Mouse (Mus musculus): ENCODE results near the gene Znhit3. TPM values are rescaled to one million over a fixed set of nuclear protein-coding genes. Genes with fewer than 3 reads are reported as not detected.

Znhit3 gene
- polyA plus RNA-seq (2015; fragmentation: Nextera tagmentation; extraction: Ambion mirVana) = 24.1 and 27.5 TPM in 2 replicates

GRCm38 (mm10) chr11:84916053-84916702, at the start of gene Znhit3:
Gene Znhit3, minus strand, starts transcription at chr11:84916366.
- Histone ChIP-seq H3K27ac (ENCODE audit: low read length) (peak within 1 kb of the TSS; percentile 26; the same call in 1 of the 2 replicates), H3K9me3 (ENCODE audit: low read length) (no peaks in the 10 kb centered on the region), H3K27me3 (replicated peaks; ENCODE audit: insufficient read depth, low read length) (no peaks in the 10 kb centered on the region), H3K4me1 (ENCODE audit: insufficient read depth, low read depth, low read length) (no peaks in the 10 kb centered on the region; the same call in 1 of the 2 replicates), H3K36me3 (ENCODE audit: insufficient read depth, low read length) (0 out of 2 replicates have a peak, but pooled peaks cover 4% of the 10 kb centered on the region), H3K4me2 (replicated peaks; ENCODE audit: low read depth, low read length) (peak within 1 kb of the TSS; percentile 78), H3K4me3 (ENCODE audit: low read depth, low read length) (peak within 1 kb of the TSS; percentile 81), H3K9ac (replicated peaks; ENCODE audit: low read depth) (peak within 1 kb of the TSS; percentile 75)
- 3% methylated on average over 34 of the region's 34 CpGs for WGBS
- DNase-seq (ENCODE audit: low spot score) (peak; percentile 96), ATAC-seq (peak; percentile 94)
- TF ChIP-seq CTCF (IDR thresholded peaks at IDR 0.05) = peak; percentile 30
- TF ChIP-seq EP300 (IDR thresholded peaks at IDR 0.05) = no peak

DNA sequence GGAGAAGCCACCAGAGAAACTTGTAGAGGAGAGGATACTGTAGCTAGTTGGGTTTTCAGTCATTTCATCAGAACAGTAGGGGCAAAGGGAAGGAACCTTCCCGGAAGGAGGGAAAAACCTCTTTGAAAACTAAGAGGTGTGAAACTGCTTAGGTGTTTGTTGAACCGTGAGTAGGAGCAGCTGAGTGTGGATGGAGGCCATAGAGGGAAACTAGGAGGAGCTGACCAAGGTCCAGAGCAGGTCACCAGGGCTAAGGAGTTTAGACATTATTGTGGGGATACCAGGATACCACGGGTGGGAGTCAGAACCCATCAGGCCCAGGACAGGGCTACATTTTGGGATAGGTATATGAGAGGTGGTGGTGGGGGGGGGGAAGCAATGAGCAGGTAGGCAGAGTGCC, 47.4 kb upstream of the Znhit3 start:
- Histone ChIP-seq H3K4me3 (ENCODE audit: low read depth, low read length) (no peak overlapping the region), H3K9ac (replicated peaks; ENCODE audit: low read depth) (no peak overlapping the region), H3K27me3 (replicated peaks; ENCODE audit: insufficient read depth, low read length) (no peaks in the 10 kb centered on the region), H3K27ac (ENCODE audit: low read length) (no peak overlapping the region), H3K4me2 (replicated peaks; ENCODE audit: low read depth, low read length) (no peak overlapping the region), H3K4me1 (ENCODE audit: insufficient read depth, low read depth, low read length) (no peaks in the 10 kb centered on the region), H3K36me3 (ENCODE audit: insufficient read depth, low read length) (no peaks in the 10 kb centered on the region), H3K9me3 (ENCODE audit: low read length) (no peaks in the 10 kb centered on the region)
- WGBS = 72% methylated on average over 3 of the region's 3 CpGs
- TF ChIP-seq CTCF (IDR thresholded peaks at IDR 0.05) = no peak
- TF ChIP-seq EP300 (IDR thresholded peaks at IDR 0.05) = no peak
- ATAC-seq (no peak), DNase-seq (ENCODE audit: low spot score) (no peak)

- Histone ChIP-seq H3K27me3 (replicated peaks; ENCODE audit: insufficient read depth, low read length) (no peaks in the 10 kb centered on the region; the same call in 1 of the 2 replicates), H3K4me2 (replicated peaks; ENCODE audit: low read depth, low read length) (no peak overlapping the region), H3K36me3 (ENCODE audit: insufficient read depth, low read length) (no peaks in the 10 kb centered on the region), H3K9me3 (ENCODE audit: low read length) (no peaks in the 10 kb centered on the region), H3K4me3 (ENCODE audit: low read depth, low read length) (no peak overlapping the region), H3K4me1 (ENCODE audit: insufficient read depth, low read depth, low read length) (peaks cover under 1% of the 10 kb centered on the region; the same call in 1 of the 2 replicates), H3K27ac (ENCODE audit: low read length) (no peak overlapping the region), H3K9ac (replicated peaks; ENCODE audit: low read depth) (no peak overlapping the region)
- WGBS = 68% methylated on average over 4 of the region's 4 CpGs
- no peak for ATAC-seq
- DNase-seq (ENCODE audit: low spot score) = no peak
- TF ChIP-seq CTCF (IDR thresholded peaks at IDR 0.05) = no peak
- no peak for TF ChIP-seq EP300 (IDR thresholded peaks at IDR 0.05)
These were observed 46.4 kb upstream of the Znhit3 start for GRCm38 (mm10) chr11:84962536-84962935.

GRCm38 (mm10) chr11:84961571-84961970, 45.4 kb upstream of the Znhit3 start:
- H3K4me2 ChIP-seq (replicated peaks; ENCODE audit: low read depth, low read length) = no peak overlapping the region
- no peak overlapping the region for H3K27ac ChIP-seq (ENCODE audit: low read length)
- DNase-seq (ENCODE audit: low spot score) (no peak), ATAC-seq (no peak)
- no peaks in the 10 kb centered on the region for H3K9me3 ChIP-seq (ENCODE audit: low read length)
- no peaks in the 10 kb centered on the region for H3K36me3 ChIP-seq (ENCODE audit: insufficient read depth, low read length)
- TF ChIP-seq CTCF (IDR thresholded peaks at IDR 0.05) (no peak), EP300 (IDR thresholded peaks at IDR 0.05) (no peak)
- H3K9ac ChIP-seq (replicated peaks; ENCODE audit: low read depth) = no peak overlapping the region
- H3K27me3 ChIP-seq (replicated peaks; ENCODE audit: insufficient read depth, low read length) = peaks cover 3% of the 10 kb centered on the region; the same call in 1 of the 2 replicates
- 90% methylated on average over 4 of the region's 4 CpGs for WGBS
- peaks cover 3% of the 10 kb centered on the region; the same call in 1 of the 2 replicates for H3K4me1 ChIP-seq (ENCODE audit: insufficient read depth, low read depth, low read length)
- no peak overlapping the region for H3K4me3 ChIP-seq (ENCODE audit: low read depth, low read length)

- Histone ChIP-seq H3K4me1 (ENCODE audit: insufficient read depth, low read depth, low read length) (peaks cover 3% of the 10 kb centered on the region; the same call in 1 of the 2 replicates), H3K36me3 (ENCODE audit: insufficient read depth, low read length) (no peaks in the 10 kb centered on the region), H3K9me3 (ENCODE audit: low read length) (no peaks in the 10 kb centered on the region), H3K27ac (ENCODE audit: low read length) (no peak overlapping the region), H3K9ac (replicated peaks; ENCODE audit: low read depth) (no peak overlapping the region), H3K4me3 (ENCODE audit: low read depth, low read length) (no peak overlapping the region), H3K4me2 (replicated peaks; ENCODE audit: low read depth, low read length) (no peak overlapping the region), H3K27me3 (replicated peaks; ENCODE audit: insufficient read depth, low read length) (peaks cover 3% of the 10 kb centered on the region; the same call in 1 of the 2 replicates)
- DNase-seq (ENCODE audit: low spot score) (no peak), ATAC-seq (no peak)
- TF ChIP-seq EP300 (IDR thresholded peaks at IDR 0.05) (no peak), CTCF (IDR thresholded peaks at IDR 0.05) (no peak)
- 56% methylated on average over 6 of the region's 6 CpGs for WGBS
These were observed 44.6 kb upstream of the Znhit3 start for GRCm38 (mm10) chr11:84960780-84961179.

DNA sequence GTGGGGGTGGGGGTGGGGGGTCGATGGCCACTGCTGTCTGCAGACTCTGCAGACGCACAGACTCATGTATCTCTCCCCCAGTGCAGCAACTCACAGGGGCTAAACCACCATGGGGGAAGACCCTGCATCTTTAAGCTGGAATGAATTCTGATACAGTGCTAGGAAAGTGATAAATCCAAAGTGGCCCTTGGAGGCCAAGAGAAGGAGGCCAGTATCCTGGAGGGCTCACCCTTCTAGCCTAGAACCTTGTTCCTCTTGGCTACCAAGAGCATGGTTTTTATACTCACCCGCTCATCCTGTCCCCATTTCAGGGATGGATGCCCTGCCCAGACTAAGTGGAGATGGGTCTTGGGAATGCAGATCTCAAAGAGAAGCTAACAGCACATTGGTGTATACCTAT, 44.1 kb upstream of the Znhit3 start:
- no peaks in the 10 kb centered on the region for H3K9me3 ChIP-seq (ENCODE audit: low read length)
- H3K27ac ChIP-seq (ENCODE audit: low read length) = no peak overlapping the region; the same call in 1 of the 2 replicates
- TF ChIP-seq CTCF (IDR thresholded peaks at IDR 0.05) = no peak
- TF ChIP-seq EP300 (IDR thresholded peaks at IDR 0.05) = no peak
- no peak overlapping the region for H3K4me3 ChIP-seq (ENCODE audit: low read depth, low read length)
- ATAC-seq (no peak), DNase-seq (ENCODE audit: low spot score) (no peak)
- H3K4me2 ChIP-seq (replicated peaks; ENCODE audit: low read depth, low read length) = no peak overlapping the region
- H3K9ac ChIP-seq (replicated peaks; ENCODE audit: low read depth) = no peak overlapping the region
- no peaks in the 10 kb centered on the region for H3K36me3 ChIP-seq (ENCODE audit: insufficient read depth, low read length)
- H3K4me1 ChIP-seq (ENCODE audit: insufficient read depth, low read depth, low read length) = peaks cover 3% of the 10 kb centered on the region; the same call in 1 of the 2 replicates
- WGBS = 36% methylated on average over 3 of the region's 3 CpGs
- H3K27me3 ChIP-seq (replicated peaks; ENCODE audit: insufficient read depth, low read length) = peaks cover 3% of the 10 kb centered on the region; the same call in 1 of the 2 replicates

Data from lung, postnatal 0 days (tissue).